Mouse (Mus musculus): ENCODE measurements around the gene Slc11a1. TPM values are rescaled to one million over a fixed set of nuclear protein-coding genes. Genes with fewer than 3 reads are reported as not detected.

Slc11a1 gene
- polyA plus RNA-seq, 1 experiment from 2014 or later = 2.2 TPM

- Histone ChIP-seq H3K4me3 (no peak overlapping the region), H3K27me3 (no peaks in the 10 kb centered on the region), H3K36me3 (peaks cover 34% of the 10 kb centered on the region), H3K9me3 (replicated peaks) (no peaks in the 10 kb centered on the region), H3K27ac (no peak overlapping the region), H3K9ac (no peak overlapping the region), H3K4me2 (replicated peaks) (no peak overlapping the region), H3K4me1 (peaks cover 5% of the 10 kb centered on the region; the same call in 1 of the 2 replicates)
- 89% methylated on average over 6 of the region's 6 CpGs for WGBS
- ATAC-seq (ENCODE audit: low FRiP score) = no peak
Measured at GRCm38 (mm10) chr1:74435563-74435962, 60.6 kb downstream of the Slc11a1 start.

MicroRNAs encoded within 50 kb of the gene (microRNA counts, 519-probe panel; counts per million panel counts)
- microRNA mmu-miR-26b = 2,681 counts per million, percentile 66 among the panel's probes with 10 or more counts

Small RNAs within 50 kb of the gene (microRNA-seq; reads per million reads assigned to microRNA genes)
- gene Mir26b = 22,838 reads per million, percentile 98 among the genes with 10 or more reads in this experiment

Other genes with a start within 250 kb of the Slc11a1 start
- 0.46 and 0.60 TPM in 2 replicates for gene Rufy4, start 249.7 kb upstream of the Slc11a1 start, polyA plus RNA-seq (2016; fragmentation: Nextera tagmentation; extraction: Ambion mirVana)
- gene Cxcr2, start 221.2 kb upstream of the Slc11a1 start, polyA plus RNA-seq (2016; fragmentation: Nextera tagmentation; extraction: Ambion mirVana) = not detected in 2 replicates
- not detected in 2 replicates for gene Cxcr1, start 180.6 kb upstream of the Slc11a1 start, polyA plus RNA-seq (2016; fragmentation: Nextera tagmentation; extraction: Ambion mirVana)
- 370 and 394 TPM in 2 replicates for gene Arpc2, start 139.1 kb upstream of the Slc11a1 start, polyA plus RNA-seq (2016; fragmentation: Nextera tagmentation; extraction: Ambion mirVana)
- 0.19 TPM in 1 of 2 replicates, not detected in the other for gene Gpbar1, start 96.6 kb upstream of the Slc11a1 start, polyA plus RNA-seq (2016; fragmentation: Nextera tagmentation; extraction: Ambion mirVana)
- gene Aamp, start 90.5 kb upstream of the Slc11a1 start, polyA plus RNA-seq (2016; fragmentation: Nextera tagmentation; extraction: Ambion mirVana) = 180 and 183 TPM in 2 replicates
- 94.0 and 97.8 TPM in 2 replicates for gene Pnkd, start 90.3 kb upstream of the Slc11a1 start, polyA plus RNA-seq (2016; fragmentation: Nextera tagmentation; extraction: Ambion mirVana)
- 11.7 and 13.4 TPM in 2 replicates for gene Tmbim1, start 69.6 kb upstream of the Slc11a1 start, polyA plus RNA-seq (2016; fragmentation: Nextera tagmentation; extraction: Ambion mirVana)
- gene Catip, start 13.1 kb upstream of the Slc11a1 start, polyA plus RNA-seq (2016; fragmentation: Nextera tagmentation; extraction: Ambion mirVana) = 1.4 and 1.5 TPM in 2 replicates
- gene Ctdsp1, start 16.3 kb downstream of the Slc11a1 start, polyA plus RNA-seq (2016; fragmentation: Nextera tagmentation; extraction: Ambion mirVana) = 38.8 and 39.2 TPM in 2 replicates
- 0.09 and 0.14 TPM in 2 replicates for gene Vil1, start 34.2 kb downstream of the Slc11a1 start, polyA plus RNA-seq (2016; fragmentation: Nextera tagmentation; extraction: Ambion mirVana)
- 61.4 and 61.9 TPM in 2 replicates for gene Cnot9, start 130.9 kb downstream of the Slc11a1 start, polyA plus RNA-seq (2016; fragmentation: Nextera tagmentation; extraction: Ambion mirVana)
- gene Plcd4, start 167.7 kb downstream of the Slc11a1 start, polyA plus RNA-seq (2016; fragmentation: Nextera tagmentation; extraction: Ambion mirVana) = 1.2 and 1.6 TPM in 2 replicates
- gene Usp37, start 169.1 kb downstream of the Slc11a1 start, polyA plus RNA-seq (2016; fragmentation: Nextera tagmentation; extraction: Ambion mirVana) = 35.3 and 38.5 TPM in 2 replicates
- 10.1 and 12.1 TPM in 2 replicates for gene Zfp142, start 213.1 kb downstream of the Slc11a1 start, polyA plus RNA-seq (2016; fragmentation: Nextera tagmentation; extraction: Ambion mirVana)
- gene Bcs1l, start 213.1 kb downstream of the Slc11a1 start, polyA plus RNA-seq (2016; fragmentation: Nextera tagmentation; extraction: Ambion mirVana) = 15.3 and 16.8 TPM in 2 replicates
- gene Rnf25, start 226.2 kb downstream of the Slc11a1 start, polyA plus RNA-seq (2016; fragmentation: Nextera tagmentation; extraction: Ambion mirVana) = 35.2 and 35.8 TPM in 2 replicates
- gene Stk36, start 226.2 kb downstream of the Slc11a1 start, polyA plus RNA-seq (2016; fragmentation: Nextera tagmentation; extraction: Ambion mirVana) = 21.3 and 34.3 TPM in 2 replicates

Measured in hindbrain, embryonic 12.5 days (tissue).